Mouse (Mus musculus) C2C12 (cell line): Measurements from ENCODE around the gene Cep89. TPM values are rescaled to one million over a fixed set of nuclear protein-coding genes. Genes with fewer than 3 reads are reported as not detected.

ENCODE experiments used
- H3K27me3 ChIP-seq: one replicate; pipeline ENCODE4 v1.6.1; 2011; ENCODE audit not compliant: control insufficient read depth, insufficient read depth, insufficient read length
- H3K36me3 ChIP-seq: one replicate; pipeline ENCODE4 v1.6.1; 2011; ENCODE audit not compliant: control insufficient read depth, insufficient read depth
- H3K4me3 ChIP-seq: one replicate; pipeline ENCODE4 v1.5.1; 2011; ENCODE audit warnings: mild to moderate bottlenecking, control low read depth; ENCODE audit not compliant: poor library complexity, insufficient read depth, severe bottlenecking
- H3K79me2 ChIP-seq: one replicate; pipeline ENCODE4 v1.6.1; 2011; ENCODE audit not compliant: control insufficient read depth, insufficient read depth
- H3K79me3 ChIP-seq: one replicate; pipeline ENCODE4 v1.6.1; 2011; ENCODE audit warnings: low read depth, control low read depth
- H3ac ChIP-seq: one replicate; pipeline ENCODE3; 2011; ENCODE audit warnings: low read depth; ENCODE audit not compliant: control insufficient read depth, insufficient read length
- CEBPB ChIP-seq: IDR thresholded peaks from one replicate; pipeline ENCODE4 v1.6.1; 2011; ENCODE audit warnings: low read depth, mild to moderate bottlenecking, control low read depth, moderate library complexity
- CTCF ChIP-seq: IDR thresholded peaks from one replicate; pipeline ENCODE4 v1.5.1; 2011; ENCODE audit not compliant: control insufficient read depth, insufficient read depth, insufficient read length
- FOSL1 ChIP-seq: IDR thresholded peaks from one replicate; pipeline ENCODE4 v1.8.0; 2011; ENCODE audit warnings: mild to moderate bottlenecking, low read length; ENCODE audit not compliant: poor library complexity, insufficient read depth, severe bottlenecking
- MAX ChIP-seq: IDR thresholded peaks from one replicate; pipeline ENCODE4 v1.6.1; 2011; ENCODE audit warnings: mild to moderate bottlenecking, control low read depth
- MYOD1 ChIP-seq: IDR thresholded peaks from one replicate; pipeline ENCODE4 v1.6.1; 2011; ENCODE audit warnings: low read depth; ENCODE audit not compliant: control insufficient read depth, insufficient read length
- MYOG ChIP-seq: IDR thresholded peaks from one replicate; pipeline ENCODE4 v1.6.1; 2011; ENCODE audit not compliant: control insufficient read depth, insufficient read length; ENCODE audit errors: extremely low read depth
- USF1 ChIP-seq: IDR thresholded peaks from one replicate; pipeline ENCODE4 v1.6.1; 2011; ENCODE audit warnings: low read depth, mild to moderate bottlenecking, control low read depth, moderate library complexity
- polyA plus RNA-seq: library from polyadenylated mRNA; unstranded; fragments of >200 nt; fragmentation: generic; extraction: Trizol; gene quantifications from one replicate; pipeline ENCODE4 v1.2.1, GENCODE M21; 2012; ENCODE audit warnings: missing spikeins

The Cep89 gene
- polyA plus RNA-seq, 1 experiment, result 20.5 TPM

- Histone ChIP-seq H3ac (peak overlapping the region; percentile 72), H3K4me3 (peak overlapping the region; percentile 75), H3K79me2 (peaks cover 29% of the 10 kb centered on the region), H3K36me3 (peaks cover 21% of the 10 kb centered on the region), H3K79me3 (peaks cover 14% of the 10 kb centered on the region), H3K27me3 (no peaks in the 10 kb centered on the region)
- no peak for TF ChIP-seq FOSL1
- no peak for TF ChIP-seq MYOG
- TF ChIP-seq CTCF, result no peak
- TF ChIP-seq MAX, result no peak
- no peak for TF ChIP-seq MYOD1
- TF ChIP-seq CEBPB, result no peak
- TF ChIP-seq USF1, result no peak
These were observed 940 bp upstream of the Cep89 start for GRCm38 (mm10) chr7:35395734-35396456.

GRCm38 (mm10) chr7:35401169-35401568, 4.3 kb downstream of the Cep89 start:
- Histone ChIP-seq H3K79me3 (peaks cover 2% of the 10 kb centered on the region), H3K79me2 (peaks cover 13% of the 10 kb centered on the region), H3ac (no peak overlapping the region), H3K27me3 (no peaks in the 10 kb centered on the region), H3K36me3 (peaks cover 30% of the 10 kb centered on the region), H3K4me3 (no peak overlapping the region)
- TF ChIP-seq CTCF, result no peak
- TF ChIP-seq USF1, result no peak
- no peak for TF ChIP-seq FOSL1
- TF ChIP-seq MAX, result no peak
- TF ChIP-seq MYOG, result no peak
- no peak for TF ChIP-seq CEBPB
- TF ChIP-seq MYOD1, result no peak

- TF ChIP-seq CTCF, result no peak
- Histone ChIP-seq H3K36me3 (peaks cover 28% of the 10 kb centered on the region), H3K79me3 (no peaks in the 10 kb centered on the region), H3K79me2 (no peaks in the 10 kb centered on the region), H3K27me3 (no peaks in the 10 kb centered on the region), H3ac (no peak overlapping the region), H3K4me3 (no peak overlapping the region)
These were observed 18.4 kb downstream of the Cep89 start for GRCm38 (mm10) chr7:35415226-35415625.

GRCm38 (mm10) chr7:35415801-35416653, 19.2 kb downstream of the Cep89 start:
- H3K4me3 ChIP-seq, result no peak overlapping the region
- TF ChIP-seq MAX, result no peak
- TF ChIP-seq CTCF, result no peak
- no peak for TF ChIP-seq USF1
- TF ChIP-seq CEBPB, result no peak
- TF ChIP-seq FOSL1, result no peak
- no peak for TF ChIP-seq MYOG
- TF ChIP-seq MYOD1, result no peak
- H3K36me3 ChIP-seq, result peaks cover 25% of the 10 kb centered on the region

GRCm38 (mm10) chr7:35416654-35416948, 19.8 kb downstream of the Cep89 start:
- Histone ChIP-seq H3K36me3 (peaks cover 28% of the 10 kb centered on the region), H3ac (no peak overlapping the region), H3K79me2 (no peaks in the 10 kb centered on the region), H3K27me3 (no peaks in the 10 kb centered on the region), H3K79me3 (no peaks in the 10 kb centered on the region), H3K4me3 (no peak overlapping the region)
- TF ChIP-seq MAX, result no peak
- TF ChIP-seq CTCF, result no peak
- TF ChIP-seq FOSL1, result no peak
- TF ChIP-seq MYOD1, result no peak
- no peak for TF ChIP-seq USF1
- no peak for TF ChIP-seq MYOG
- no peak for TF ChIP-seq CEBPB

More at GRCm38 (mm10) chr7:35415801-35416653, 19.2 kb downstream of the Cep89 start:
- Histone ChIP-seq H3K79me3 (no peaks in the 10 kb centered on the region), H3K79me2 (no peaks in the 10 kb centered on the region), H3ac (no peak overlapping the region), H3K27me3 (no peaks in the 10 kb centered on the region)

- TF ChIP-seq USF1 (no peak), FOSL1 (no peak), CTCF (no peak), MYOD1 (no peak), MAX (no peak), MYOG (no peak), CEBPB (no peak)
- Histone ChIP-seq H3K36me3 (peaks cover 45% of the 10 kb centered on the region), H3K79me3 (no peaks in the 10 kb centered on the region)
These were observed 26.2 kb downstream of the Cep89 start for GRCm38 (mm10) chr7:35423071-35423470.

More at GRCm38 (mm10) chr7:35423071-35423470, 26.2 kb downstream of the Cep89 start:
- Histone ChIP-seq H3ac (no peak overlapping the region), H3K27me3 (no peaks in the 10 kb centered on the region), H3K4me3 (no peak overlapping the region), H3K79me2 (no peaks in the 10 kb centered on the region)
